Mouse (Mus musculus) kidney, embryonic 16.5 days (tissue): ENCODE data around the gene Keap1. TPM values are rescaled to one million over a fixed set of nuclear protein-coding genes. Genes with fewer than 3 reads are reported as not detected.

Source experiments
- polyA plus RNA-seq: library from polyadenylated mRNA; unstranded; fragments of >200 nt; fragmentation: Nextera tagmentation; extraction: Ambion mirVana; gene quantifications from 2 replicates; pipeline ENCODE4 v1.2.1, GENCODE M21; 2015

The Keap1 gene
- polyA plus RNA-seq, 1 experiment from 2014 or later, result 68.1 TPM

Other genes starting within 250 kb of the Keap1 start
- 161 and 169 TPM in 2 replicates for gene Mrpl4, start 236.6 kb downstream of the Keap1 start, polyA plus RNA-seq
- gene Icam1, start 223.4 kb downstream of the Keap1 start, polyA plus RNA-seq, result 14.2 and 18.0 TPM in 2 replicates
- gene Icam4, start 210.0 kb downstream of the Keap1 start, polyA plus RNA-seq, result 0.84 and 0.91 TPM in 2 replicates
- gene Icam5, start 207.3 kb downstream of the Keap1 start, polyA plus RNA-seq, result 0.39 and 0.45 TPM in 2 replicates
- 0.59 and 0.64 TPM in 2 replicates for gene Zglp1, start 172.3 kb downstream of the Keap1 start, polyA plus RNA-seq
- gene Gm49373, start 166.3 kb downstream of the Keap1 start, polyA plus RNA-seq, result 0.77 and 0.84 TPM in 2 replicates
- gene Fdx1l, start 165.7 kb downstream of the Keap1 start, polyA plus RNA-seq, result 56.1 and 65.7 TPM in 2 replicates
- 2.1 and 3.7 TPM in 2 replicates for gene Gm38431, start 147.4 kb downstream of the Keap1 start, polyA plus RNA-seq
- gene Raver1, start 147.4 kb downstream of the Keap1 start, polyA plus RNA-seq, result 66.8 and 78.7 TPM in 2 replicates
- 16.1 and 16.3 TPM in 2 replicates for gene Tyk2, start 108.1 kb downstream of the Keap1 start, polyA plus RNA-seq
- 359 and 386 TPM in 2 replicates for gene Cdc37, start 89.4 kb downstream of the Keap1 start, polyA plus RNA-seq
- 14.3 and 15.3 TPM in 2 replicates for gene Pde4a, start 73.6 kb downstream of the Keap1 start, polyA plus RNA-seq
- 0.13 and 0.14 TPM in 2 replicates for gene S1pr5, start 9.1 kb upstream of the Keap1 start, polyA plus RNA-seq
- 58.7 and 64.1 TPM in 2 replicates for gene Atg4d, start 25.9 kb upstream of the Keap1 start, polyA plus RNA-seq
- gene Kri1, start 48.6 kb upstream of the Keap1 start, polyA plus RNA-seq, result 14.6 and 20.0 TPM in 2 replicates
- 50.9 and 51.7 TPM in 2 replicates for gene Cdkn2d, start 52.0 kb upstream of the Keap1 start, polyA plus RNA-seq
- gene Ap1m2, start 73.0 kb upstream of the Keap1 start, polyA plus RNA-seq, result 45.2 and 48.9 TPM in 2 replicates
- 116 and 122 TPM in 2 replicates for gene Slc44a2, start 81.3 kb upstream of the Keap1 start, polyA plus RNA-seq
- 208 and 220 TPM in 2 replicates for gene Ilf3, start 128.5 kb upstream of the Keap1 start, polyA plus RNA-seq
- gene Qtrt1, start 172.5 kb upstream of the Keap1 start, polyA plus RNA-seq, result 62.8 and 64.5 TPM in 2 replicates
- gene Dnm2, start 185.5 kb upstream of the Keap1 start, polyA plus RNA-seq, result 85.7 and 92.4 TPM in 2 replicates